Mouse (Mus musculus): ENCODE data around the gene Scfd2. TPM values are rescaled to one million over a fixed set of nuclear protein-coding genes. Genes with fewer than 3 reads are reported as not detected.

The Scfd2 gene
- 11.6 and 12.2 TPM in 2 replicates for polyA plus RNA-seq (2015; fragmentation: Nextera tagmentation; extraction: Ambion mirVana)

GRCm38 (mm10) chr5:74531630-74532280 is at the start of gene Scfd2:
TSS of gene Scfd2 (minus strand) at chr5:74531759.

GRCm38 (mm10) chr5:74535240-74536021 is 3.9 kb upstream of the Scfd2 start, which contains the start of gene Fip1l1:
TSS of gene Fip1l1 (plus strand) at chr5:74535449.

GRCm38 (mm10) chr5:74194841-74195613 is 336.5 kb downstream of the Scfd2 start, which contains the start of gene Rasl11b:
TSS of gene Rasl11b (plus strand) at chr5:74195286.

Other genes starting within 250 kb of the Scfd2 start
- gene Fip1l1, start 3.7 kb upstream of the Scfd2 start, polyA plus RNA-seq (2015; fragmentation: Nextera tagmentation; extraction: Ambion mirVana): 35.1 and 37.4 TPM in 2 replicates
- gene Lnx1, start 171.2 kb upstream of the Scfd2 start, polyA plus RNA-seq (2015; fragmentation: Nextera tagmentation; extraction: Ambion mirVana): 3.8 and 4.7 TPM in 2 replicates

Measured in urinary bladder, postnatal 0 days (tissue).